ENCODE assay signal across 14 mouse cellular contexts in the genomic region with DNA sequence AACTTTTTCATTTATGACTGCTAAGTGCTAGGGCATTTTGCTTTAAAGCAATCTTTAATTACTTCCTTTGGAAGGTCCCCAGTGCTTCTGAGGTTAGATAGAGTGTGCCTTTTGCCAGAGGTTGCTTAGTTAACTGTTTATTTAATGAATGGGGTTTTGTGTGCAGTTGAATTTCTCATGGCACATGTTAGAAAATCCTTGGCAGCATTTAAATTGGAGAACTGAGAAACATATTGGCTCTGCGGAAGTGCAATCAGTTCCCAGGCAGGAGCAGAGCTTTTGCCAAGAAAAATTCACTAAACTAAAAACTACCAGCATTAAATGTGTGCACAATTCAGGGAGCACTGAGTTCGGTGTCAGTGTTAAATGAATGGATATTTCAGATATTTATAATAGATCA.
DNase-seq lines count a peak whose midpoint lies in the region; ATAC-seq and TF ChIP-seq lines count a peak whose summit lies in the region.
"Had no signal": no experiment of that assay in that cellular context is flagged by ENCODE, and none has a peak within 500 bp of the region (broad histone marks: within the 10 kb centered on the region; RNA-seq: fewer than 3 reads in every experiment).

No protein-coding gene starts in this region.

- TF ChIP-seq POLR2A in lung, adult 2 months (IDR thresholded peaks at IDR 0.05; ENCODE audit: borderline replicate concordance, extremely low read depth, low read depth, low read length), result no peak

- no peaks in the 10 kb centered on the region for H3K27me3 ChIP-seq in hindbrain, embryonic 14.5 days (ENCODE audit: control insufficient read depth, insufficient read depth, low read length)
- no peaks in the 10 kb centered on the region for H3K27me3 ChIP-seq in hindbrain, embryonic 11.5 days (ENCODE audit: control insufficient read depth, insufficient read depth, low read length)
- no peaks in the 10 kb centered on the region for H3K27me3 ChIP-seq in midbrain, postnatal 0 days (ENCODE audit: insufficient read depth, low read length)
- H3K27me3 ChIP-seq in midbrain, embryonic 16.5 days (ENCODE audit: control insufficient read depth, insufficient read depth, low read depth, low read length), result no peaks in the 10 kb centered on the region
- no peaks in the 10 kb centered on the region for H3K27me3 ChIP-seq in limb, embryonic 15.5 days
- H3K27me3 ChIP-seq: heart, embryonic 13.5 days; liver, embryonic 13.5 days had no signal

- WGBS in hindbrain, embryonic 14.5 days, result 58% methylated on average over 2 of the region's 2 CpGs
- WGBS in hindbrain, embryonic 11.5 days, result 85% methylated on average over 2 of the region's 2 CpGs
- WGBS in midbrain, postnatal 0 days, result 66% methylated on average over 2 of the region's 2 CpGs
- WGBS in midbrain, embryonic 16.5 days, result 72% methylated on average over 2 of the region's 2 CpGs
- WGBS in limb, embryonic 15.5 days, result 44% methylated on average over 2 of the region's 2 CpGs
- WGBS in lung, adult 2 months, result 50% methylated on average over 2 of the region's 2 CpGs

- H3K4me2 ChIP-seq in hindbrain, embryonic 14.5 days (replicated peaks), result no peak overlapping the region
- H3K4me2 ChIP-seq in hindbrain, embryonic 11.5 days (replicated peaks; ENCODE audit: low read depth, low read length), result no peak overlapping the region
- no peak overlapping the region for H3K4me2 ChIP-seq in midbrain, postnatal 0 days (ENCODE audit: low read depth, low read length, poor library complexity, severe bottlenecking)
- no peak overlapping the region for H3K4me2 ChIP-seq in midbrain, embryonic 16.5 days (ENCODE audit: low read length)
- no peak overlapping the region for H3K4me2 ChIP-seq in limb, embryonic 15.5 days
- H3K4me2 ChIP-seq: heart, embryonic 13.5 days; liver, embryonic 13.5 days had no signal

- peak; percentile 38 for DNase-seq in hindbrain, embryonic 14.5 days (ENCODE audit: low spot score)
- no peak for DNase-seq in hindbrain, embryonic 11.5 days (ENCODE audit: low spot score)
- DNase-seq in midbrain, postnatal 0 days (ENCODE audit: low spot score), result peak; percentile 57
- DNase-seq in cerebellum, postnatal 14 days, result peak; percentile 21 to 68
- DNase-seq in ovary, postnatal 36 days (ENCODE audit: low spot score), result no peak
- DNase-seq in lung, adult 2 months, result no peak
- DNase-seq: adrenal gland, postnatal 36 days; kidney, postnatal 4 days; liver, embryonic 13.5 days; thymus, postnatal 36 days had no signal

- no peaks in the 10 kb centered on the region for H3K9me3 ChIP-seq in hindbrain, embryonic 14.5 days (ENCODE audit: control insufficient read depth, low read length)
- no peaks in the 10 kb centered on the region for H3K9me3 ChIP-seq in hindbrain, embryonic 11.5 days (ENCODE audit: control insufficient read depth, low read length)
- H3K9me3 ChIP-seq in midbrain, postnatal 0 days (ENCODE audit: low read length), result no peaks in the 10 kb centered on the region
- no peaks in the 10 kb centered on the region for H3K9me3 ChIP-seq in midbrain, embryonic 16.5 days (replicated peaks; ENCODE audit: control insufficient read depth, low read length, poor library complexity, severe bottlenecking)
- H3K9me3 ChIP-seq in limb, embryonic 15.5 days, result no peaks in the 10 kb centered on the region
- H3K9me3 ChIP-seq: heart, embryonic 13.5 days; liver, embryonic 13.5 days had no signal

- H3K4me3 ChIP-seq in hindbrain, embryonic 14.5 days (replicated peaks; ENCODE audit: low read length), result no peak overlapping the region
- H3K4me3 ChIP-seq in hindbrain, embryonic 11.5 days (ENCODE audit: low read depth, low read length), result no peak overlapping the region
- H3K4me3 ChIP-seq in midbrain, postnatal 0 days (ENCODE audit: low read depth, low read length), result no peak overlapping the region
- H3K4me3 ChIP-seq in midbrain, embryonic 16.5 days (ENCODE audit: low read depth, low read length), result no peak overlapping the region
- no peak overlapping the region for H3K4me3 ChIP-seq in limb, embryonic 15.5 days
- no peak overlapping the region for H3K4me3 ChIP-seq in lung, adult 2 months (replicated peaks; ENCODE audit: extremely low read depth, low read depth, low read length)
- H3K4me3 ChIP-seq: heart, embryonic 13.5 days; liver, embryonic 13.5 days; myocyte had no signal

- TF ChIP-seq CTCF in midbrain, postnatal 0 days (IDR thresholded peaks at IDR 0.05), result no peak
- TF ChIP-seq CTCF in lung, adult 2 months (IDR thresholded peaks at IDR 0.05; ENCODE audit: insufficient read depth, low read length), result no peak

- no peaks in the 10 kb centered on the region for H3K4me1 ChIP-seq in hindbrain, embryonic 14.5 days (replicated peaks; ENCODE audit: control insufficient read depth, insufficient read depth, low read length)
- no peaks in the 10 kb centered on the region for H3K4me1 ChIP-seq in hindbrain, embryonic 11.5 days (replicated peaks; ENCODE audit: control insufficient read depth, insufficient read depth, low read length)
- H3K4me1 ChIP-seq in midbrain, postnatal 0 days (ENCODE audit: insufficient read depth, low read length), result no peaks in the 10 kb centered on the region
- no peaks in the 10 kb centered on the region for H3K4me1 ChIP-seq in midbrain, embryonic 16.5 days (ENCODE audit: control insufficient read depth, insufficient read depth, low read length)
- no peaks in the 10 kb centered on the region; the same call in 1 of the 2 replicates for H3K4me1 ChIP-seq in limb, embryonic 15.5 days
- H3K4me1 ChIP-seq in lung, adult 2 months (ENCODE audit: control insufficient read depth, insufficient read depth, low read length), result no peaks in the 10 kb centered on the region
- H3K4me1 ChIP-seq: heart, embryonic 13.5 days; liver, embryonic 13.5 days had no signal

- no peak for ATAC-seq in hindbrain, embryonic 14.5 days (ENCODE audit: low FRiP score)
- no peak for ATAC-seq in hindbrain, embryonic 11.5 days (ENCODE audit: low FRiP score)
- ATAC-seq in midbrain, postnatal 0 days (ENCODE audit: low FRiP score), result no peak
- no peak for ATAC-seq in midbrain, embryonic 16.5 days
- ATAC-seq in limb, embryonic 15.5 days (ENCODE audit: insufficient number of reproducible peaks, low FRiP score, low TSS enrichment, low read depth), result no peak

- no peaks in the 10 kb centered on the region for H3K36me3 ChIP-seq in hindbrain, embryonic 14.5 days (replicated peaks; ENCODE audit: control insufficient read depth, insufficient read depth)
- no peaks in the 10 kb centered on the region for H3K36me3 ChIP-seq in hindbrain, embryonic 11.5 days (ENCODE audit: control insufficient read depth, insufficient read depth, low read length)
- no peaks in the 10 kb centered on the region for H3K36me3 ChIP-seq in midbrain, postnatal 0 days (ENCODE audit: insufficient read depth, low read length)
- no peaks in the 10 kb centered on the region for H3K36me3 ChIP-seq in midbrain, embryonic 16.5 days (ENCODE audit: control insufficient read depth, insufficient read depth, low read length)
- H3K36me3 ChIP-seq in limb, embryonic 15.5 days, result no peaks in the 10 kb centered on the region
- H3K36me3 ChIP-seq: heart, embryonic 13.5 days; liver, embryonic 13.5 days had no signal

- no peak overlapping the region for H3K27ac ChIP-seq in hindbrain, embryonic 14.5 days
- no peak overlapping the region for H3K27ac ChIP-seq in hindbrain, embryonic 11.5 days (ENCODE audit: low read depth, low read length)
- H3K27ac ChIP-seq in midbrain, postnatal 0 days (ENCODE audit: low read depth, low read length), result no peak overlapping the region
- H3K27ac ChIP-seq in midbrain, embryonic 16.5 days (ENCODE audit: low read length), result no peak overlapping the region
- H3K27ac ChIP-seq in limb, embryonic 15.5 days, result 0 out of 2 replicates have a peak overlapping the region, but pooled peaks have one; percentile 54
- H3K27ac ChIP-seq: heart, embryonic 13.5 days; liver, embryonic 13.5 days had no signal

- H3K9ac ChIP-seq in hindbrain, embryonic 14.5 days, result no peak overlapping the region
- H3K9ac ChIP-seq in hindbrain, embryonic 11.5 days (ENCODE audit: low read depth, low read length), result no peak overlapping the region
- H3K9ac ChIP-seq in midbrain, postnatal 0 days (replicated peaks; ENCODE audit: low read length, poor library complexity, severe bottlenecking), result no peak overlapping the region
- H3K9ac ChIP-seq in midbrain, embryonic 16.5 days (ENCODE audit: low read depth, low read length), result no peak overlapping the region
- H3K9ac ChIP-seq in limb, embryonic 15.5 days, result no peak overlapping the region
- H3K9ac ChIP-seq: heart, embryonic 13.5 days; liver, embryonic 13.5 days had no signal

Comparison
In these comparisons a context has a peak if more than half of its experiments do, and no peak if none do; other contexts are left out.
1. DNase-seq: peak in hindbrain, embryonic 14.5 days (single experiment), midbrain, postnatal 0 days (single experiment) and cerebellum, postnatal 14 days (2 of 2); none in hindbrain, embryonic 11.5 days (single experiment), ovary, postnatal 36 days (single experiment) and lung, adult 2 months (single experiment).